ENCODE assay signal across 31 mouse cellular contexts in genomic region chr17:34649106-34649864, GRCm38 (mm10). TPM values are rescaled to one million over a fixed set of nuclear protein-coding genes. Genes with fewer than 3 reads are reported as not detected.
DNase-seq lines count a peak whose midpoint lies in the region; ATAC-seq and TF ChIP-seq lines count a peak whose summit lies in the region.
"Had no signal": no experiment of that assay in that cellular context is flagged by ENCODE, and none has a peak within 500 bp of the region (broad histone marks: within the 10 kb centered on the region; RNA-seq: fewer than 3 reads in every experiment).

No protein-coding gene starts in this region.

- no peak for ATAC-seq in cerebellum, adult (ENCODE audit: insufficient number of reproducible peaks, low FRiP score, low TSS enrichment)
- no peak for ATAC-seq in inflammation-experienced regulatory T-cells, adult 6 months
- ATAC-seq in neural tube, embryonic 15.5 days (ENCODE audit: low FRiP score), result no peak
- ATAC-seq: CD4-positive, CD25-positive, alpha-beta regulatory T cell, adult 4 months; forebrain, embryonic 13.5 days; intestine, postnatal 0 days had no signal

- no peak overlapping the region for H3K4me2 ChIP-seq in neural tube, embryonic 15.5 days
- H3K4me2 ChIP-seq: embryonic facial prominence, embryonic 15.5 days had no signal

- peak overlapping the region; percentile 99; the same call in 1 of the 2 replicates for H3K4me3 ChIP-seq in layer of hippocampus, adult 2 months
- no peak overlapping the region; the same call in 1 of the 2 replicates for H3K4me3 ChIP-seq in bone marrow macrophage, adult 2 months (ENCODE audit: insufficient read depth, low read length)
- no peak overlapping the region for H3K4me3 ChIP-seq in neural tube, embryonic 15.5 days (replicated peaks)
- H3K4me3 ChIP-seq: embryonic facial prominence, embryonic 15.5 days; heart, embryonic 12.5 days; left cerebral cortex, adult 2 months; limb, embryonic 12.5 days; midbrain, embryonic 12.5 days had no signal

- TF ChIP-seq CTCF in layer of hippocampus, adult 2 months (conservative IDR thresholded peaks at IDR 0.05), result no peak
- TF ChIP-seq CTCF in bone marrow macrophage, adult 2 months (IDR thresholded peaks at IDR 0.05; ENCODE audit: low read depth, low read length), result no peak

- WGBS in neural tube, embryonic 15.5 days, result 91% methylated on average over 18 of the region's 18 CpGs

- H3K27me3 ChIP-seq in neural tube, embryonic 15.5 days (replicated peaks), result no peaks in the 10 kb centered on the region
- H3K27me3 ChIP-seq: embryonic facial prominence, embryonic 15.5 days; forebrain, embryonic 13.5 days; heart, embryonic 12.5 days; hindbrain, embryonic 13.5 days; limb, embryonic 12.5 days; liver, embryonic 15.5 days; midbrain, embryonic 12.5 days had no signal

- H3K9ac ChIP-seq in neural tube, embryonic 15.5 days (replicated peaks), result no peak overlapping the region
- H3K9ac ChIP-seq: embryonic facial prominence, embryonic 15.5 days; liver, embryonic 15.5 days; lung, embryonic 14.5 days had no signal

- H3K36me3 ChIP-seq in neural tube, embryonic 15.5 days, result peaks cover 53% of the 10 kb centered on the region

- H3K27ac ChIP-seq in layer of hippocampus, adult 2 months, result peak overlapping the region; percentile 99
- H3K27ac ChIP-seq in bone marrow macrophage, adult 2 months (ENCODE audit: insufficient read depth, low read depth, low read length), result peak overlapping the region; percentile 12; the same call in 1 of the 2 replicates
- no peak overlapping the region for H3K27ac ChIP-seq in neural tube, embryonic 15.5 days (replicated peaks)
- H3K27ac ChIP-seq: embryonic facial prominence, embryonic 15.5 days; forebrain, embryonic 13.5 days; hindbrain, embryonic 13.5 days; left cerebral cortex, adult 2 months; limb, embryonic 12.5 days; liver, embryonic 15.5 days; midbrain, embryonic 12.5 days had no signal

- TF ChIP-seq POLR2A in bone marrow macrophage, adult 2 months (IDR thresholded peaks at IDR 0.05; ENCODE audit: borderline replicate concordance, low read depth, low read length), result no peak

- H3K4me1 ChIP-seq in bone marrow macrophage, adult 2 months (ENCODE audit: control insufficient read depth, insufficient read depth, low read length), result peaks cover 32% of the 10 kb centered on the region
- peaks cover 38% of the 10 kb centered on the region for H3K4me1 ChIP-seq in neural tube, embryonic 15.5 days

- H3K9me3 ChIP-seq in neural tube, embryonic 15.5 days (replicated peaks), result no peaks in the 10 kb centered on the region
- H3K9me3 ChIP-seq: embryonic facial prominence, embryonic 15.5 days; forebrain, embryonic 13.5 days; heart, embryonic 12.5 days; hindbrain, embryonic 13.5 days; limb, embryonic 12.5 days; liver, embryonic 15.5 days; midbrain, embryonic 12.5 days had no signal

- peak; percentile 32 for DNase-seq in cerebellum, adult 8-10 months
- no peak for DNase-seq in layer of hippocampus, adult 2 months (ENCODE audit: low spot score in 2 of 2)
- no peak for DNase-seq in layer of hippocampus, adult 9-11 months
- peak; percentile 90 for DNase-seq in A20 (ENCODE audit: low read depth, low spot score)
- DNase-seq: adrenal gland, postnatal 25 days; gastrocnemius, postnatal 25 days; heart, postnatal 4 days; kidney, adult 9 months; kidney, postnatal 10 days; lung, embryonic 14.5 days; lung, postnatal 14 days; retina, postnatal 1 day; spleen, adult 18-20 months; thymus, adult 2 months; thymus, postnatal 36 days had no signal

RNA-seq across cellular contexts. Expression of gene Atf6b, which starts 2.3 kb away (rescaled TPM):
- total RNA-seq in layer of hippocampus, adult 2 months (2021), result 10 to 100 TPM; 92.0 to 93.2 TPM
- polyA plus RNA-seq in bone marrow macrophage, adult 2 months (2012; ENCODE audit: insufficient read depth, insufficient read length, missing spikeins), result 42.6 and 62.7 TPM in 2 replicates
- polyA plus RNA-seq in inflammation-experienced regulatory T-cells, adult 6 months (2017; shearing (Covaris generic)), result 10 to 100 TPM; 19.0 to 21.9 (median 19.3) TPM
- 109 and 112 TPM in 2 replicates for polyA plus RNA-seq in neural tube, embryonic 15.5 days (2015; fragmentation: Nextera tagmentation; extraction: Ambion mirVana)

RNA-seq across cellular contexts. Expression of gene Fkbpl, which starts 4.7 kb away (rescaled TPM):
- total RNA-seq in layer of hippocampus, adult 2 months (2021), result 10 to 100 TPM; 16.2 to 18.8 TPM
- 22.4 and 22.9 TPM in 2 replicates for polyA plus RNA-seq in bone marrow macrophage, adult 2 months (2012; ENCODE audit: insufficient read depth, insufficient read length, missing spikeins)
- polyA plus RNA-seq in inflammation-experienced regulatory T-cells, adult 6 months (2017; shearing (Covaris generic)), result 1 to 10 TPM; 4.4 to 5.8 (median 5.2) TPM
- 14.9 and 15.8 TPM in 2 replicates for polyA plus RNA-seq in neural tube, embryonic 15.5 days (2015; fragmentation: Nextera tagmentation; extraction: Ambion mirVana)

RNA-seq across cellular contexts. Expression of gene Prrt1, which starts 20.0 kb away (rescaled TPM):
- total RNA-seq in layer of hippocampus, adult 2 months (2021), result 100 to 1,000 TPM; 276 to 305 TPM
- polyA plus RNA-seq in bone marrow macrophage, adult 2 months (2012; ENCODE audit: insufficient read depth, insufficient read length, missing spikeins), result 0.76 and 1.3 TPM in 2 replicates
- 1 to 10 TPM in 2 of 3 experiments, under 1 TPM in 1; 0.79 to 4.0 (median 3.7) TPM for polyA plus RNA-seq in inflammation-experienced regulatory T-cells, adult 6 months (2017; shearing (Covaris generic))
- 6.3 and 7.3 TPM in 2 replicates for polyA plus RNA-seq in neural tube, embryonic 15.5 days (2015; fragmentation: Nextera tagmentation; extraction: Ambion mirVana)
- total RNA-seq: common myeloid progenitor, adult 5-6 weeks; liver, adult 2 months had no signal
- polyA plus RNA-seq: heart, embryonic 12.5 days; liver, embryonic 15.5 days had no signal

RNA-seq across cellular contexts. Expression of gene Ppt2, which starts 21.0 kb away (rescaled TPM):
- 10 to 100 TPM; 46.8 to 55.8 TPM for total RNA-seq in layer of hippocampus, adult 2 months (2021)
- polyA plus RNA-seq in bone marrow macrophage, adult 2 months (2012; ENCODE audit: insufficient read depth, insufficient read length, missing spikeins), result 101 and 118 TPM in 2 replicates
- 10 to 100 TPM; 18.8 to 22.9 (median 20.6) TPM for polyA plus RNA-seq in inflammation-experienced regulatory T-cells, adult 6 months (2017; shearing (Covaris generic))
- 20.1 and 21.3 TPM in 2 replicates for polyA plus RNA-seq in neural tube, embryonic 15.5 days (2015; fragmentation: Nextera tagmentation; extraction: Ambion mirVana)

RNA-seq across cellular contexts. Expression of gene Tnxb, which starts 21.1 kb away (rescaled TPM):
- total RNA-seq in layer of hippocampus, adult 2 months (2021), result 10 to 100 TPM; 10.9 to 11.0 TPM
- not detected in 2 replicates for polyA plus RNA-seq in bone marrow macrophage, adult 2 months (2012; ENCODE audit: insufficient read depth, insufficient read length, missing spikeins)
- not detected for polyA plus RNA-seq in inflammation-experienced regulatory T-cells, adult 6 months (2017; shearing (Covaris generic))
- 0.50 and 0.64 TPM in 2 replicates for polyA plus RNA-seq in neural tube, embryonic 15.5 days (2015; fragmentation: Nextera tagmentation; extraction: Ambion mirVana)
- total RNA-seq: common myeloid progenitor, adult 5-6 weeks had no signal
- polyA plus RNA-seq: CD4-positive, CD25-positive, alpha-beta regulatory T cell, adult 4 months; limb, embryonic 12.5 days had no signal

Comparison
In these comparisons a context has a peak if more than half of its experiments do, and no peak if none do; other contexts are left out.
1. DNase-seq: peak in cerebellum, adult 8-10 months (single experiment) and A20 (single experiment); none in layer of hippocampus, adult 2 months (0 of 2) and layer of hippocampus, adult 9-11 months (single experiment).